Mouse (Mus musculus) CH12.LX (cell line): ENCODE results near the gene Hacl1.

Experiments used
- BHLHE40 ChIP-seq: IDR thresholded peaks from 2 replicates; pipeline ENCODE4 v1.6.1; 2011; ENCODE audit warnings: mild to moderate bottlenecking, low read depth, low read length, improper control_type of control experiment
- CTCF ChIP-seq, 2 experiments: IDR thresholded peaks in 1 of 2; conservative IDR thresholded peaks in 1 of 2; 2 replicates each; pipeline ENCODE4 v1.5.1; 2011 to 2012; ENCODE audit warnings: low read depth in 2 of 2, low read length in 2 of 2, improper control_type of control experiment in 1 of 2, inconsistent platforms in 1 of 2, mild to moderate bottlenecking in 1 of 2, moderate library complexity in 1 of 2
- ELF1 ChIP-seq: IDR thresholded peaks from 2 replicates; pipeline ENCODE4 v1.6.1; 2014; ENCODE audit warnings: low read depth, mild to moderate bottlenecking, inconsistent platforms, low read length, improper control_type of control experiment
- GABPA ChIP-seq: IDR thresholded peaks from 2 replicates; pipeline ENCODE4 v1.6.1; 2012; ENCODE audit warnings: low read depth, low read length, improper control_type of control experiment, inconsistent platforms; ENCODE audit not compliant: insufficient replicate concordance
- POLR2A ChIP-seq: IDR thresholded peaks from 2 replicates; pipeline ENCODE4 v1.6.1; 2011; ENCODE audit warnings: low read depth, mild to moderate bottlenecking, improper control_type of control experiment, low read length
- RCOR1 ChIP-seq: conservative IDR thresholded peaks from 2 replicates; pipeline ENCODE4 v1.6.1; 2012; ENCODE audit warnings: low read depth, mild to moderate bottlenecking, inconsistent platforms, low read length, improper control_type of control experiment
- USF2 ChIP-seq: conservative IDR thresholded peaks from 2 replicates; pipeline ENCODE4 v1.6.1; 2011; ENCODE audit warnings: low read depth, low read length, improper control_type of control experiment

- TF ChIP-seq RCOR1, result no peak
- TF ChIP-seq ELF1, result no peak
- no peak for TF ChIP-seq GABPA
- no peak for TF ChIP-seq CTCF (conservative IDR thresholded peaks at IDR 0.05 in 1 of 2, IDR thresholded peaks at IDR 0.05 in 1 of 2; ENCODE audit: low read depth in 2 of 2, low read length in 2 of 2)
- no peak for TF ChIP-seq POLR2A
- TF ChIP-seq BHLHE40, result no peak
- no peak for TF ChIP-seq USF2
Measured at GRCm38 (mm10) chr14:31680656-31681055, 39.6 kb upstream of the Hacl1 start.
